In the genomic region with DNA sequence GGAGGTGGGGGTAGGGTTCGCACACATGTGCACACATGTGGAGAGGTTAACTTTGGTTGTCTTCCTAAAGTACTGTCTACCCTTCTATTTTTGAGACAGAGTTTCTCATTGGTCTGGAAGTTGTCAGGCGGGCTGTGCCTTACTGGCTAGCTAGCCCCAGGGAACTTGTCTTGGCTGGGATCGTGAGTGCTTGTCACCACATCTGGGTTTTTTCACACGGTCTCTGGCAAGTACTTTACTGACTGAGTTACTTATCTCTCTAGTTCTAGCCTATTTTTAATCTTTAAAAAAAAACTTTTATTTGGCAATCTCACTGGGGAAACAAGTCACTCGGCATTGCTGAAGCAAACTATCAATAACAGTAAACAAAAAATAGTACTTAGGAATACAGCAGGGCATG, we compare ENCODE assay signal across 10 mouse cellular contexts. TPM values are rescaled to one million over a fixed set of nuclear protein-coding genes. Genes with fewer than 3 reads are reported as not detected.
DNase-seq lines count a peak whose midpoint lies in the region; ATAC-seq lines count a peak whose summit lies in the region.
"Had no signal": no experiment of that assay in that cellular context is flagged by ENCODE, and none has a peak within 500 bp of the region (broad histone marks: within the 10 kb centered on the region; RNA-seq: fewer than 3 reads in every experiment).

No protein-coding gene starts in this region.

- DNase-seq in gastrocnemius, postnatal 14 days, result peak; percentile 14
- DNase-seq in gastrocnemius, postnatal 10 days, result no peak
- DNase-seq in 3T3-L1 (ENCODE audit: low read depth, low spot score), result peak; percentile 32
- DNase-seq in heart, adult 9 months (ENCODE audit: low spot score in 2 of 2), result peak; percentile 90 to 92
- peak; percentile 73 for DNase-seq in heart, postnatal 4 days
- DNase-seq in layer of hippocampus, postnatal 10 days (ENCODE audit: low spot score in 2 of 2), result no peak
- DNase-seq: lung, postnatal 4 days; thymus, adult 2 months had no signal

- intact Hi-C loops in gastrocnemius, postnatal 14 days (cut with DNase I; ENCODE audit: low total_unique reads), result no loop called here

- no peak for ATAC-seq in megakaryocyte, adult 5-6 weeks (ENCODE audit: poor library complexity, severe bottlenecking)
- ATAC-seq: inflammation-experienced regulatory T-cells, adult 6 months had no signal

RNA-seq across cellular contexts. Expression of gene Dtx3l, which starts 10.3 kb away (rescaled TPM):
- total RNA-seq in gastrocnemius, postnatal 14 days (2021), result 1 to 10 TPM; 4.5 to 4.9 TPM
- total RNA-seq in gastrocnemius, postnatal 10 days (2021), result 1 to 10 TPM; 4.8 to 5.0 TPM
- total RNA-seq in heart, postnatal 4 days (2021), result 10 to 100 TPM in 1 of 2 experiments, 1 to 10 TPM in 1; 9.5 to 10.3 TPM
- 1 to 10 TPM; 2.9 to 3.3 TPM for total RNA-seq in layer of hippocampus, postnatal 10 days (2021)
- 32.6 and 36.5 TPM in 2 replicates for total RNA-seq in megakaryocyte, adult 5-6 weeks (2015)
- 50.0 and 51.3 TPM in 2 replicates for total RNA-seq in megakaryocyte, adult 5-6 weeks (2017)

RNA-seq across cellular contexts. Expression of gene Parp9, which starts 11.0 kb away (rescaled TPM):
- total RNA-seq in gastrocnemius, postnatal 14 days (2021), result 1 to 10 TPM; 5.2 to 5.5 TPM
- 1 to 10 TPM; 6.2 to 6.8 TPM for total RNA-seq in gastrocnemius, postnatal 10 days (2021)
- total RNA-seq in heart, postnatal 4 days (2021), result 10 to 100 TPM; 12.4 to 14.0 TPM
- 1 to 10 TPM; 1.9 to 2.3 TPM for total RNA-seq in layer of hippocampus, postnatal 10 days (2021)
- total RNA-seq in megakaryocyte, adult 5-6 weeks (2015), result 25.0 and 26.3 TPM in 2 replicates
- total RNA-seq in megakaryocyte, adult 5-6 weeks (2017), result 48.2 and 63.1 TPM in 2 replicates

RNA-seq across cellular contexts. Expression of gene Kpna1, which starts 29.3 kb away (rescaled TPM):
- 100 to 1,000 TPM in 1 of 2 experiments, 10 to 100 TPM in 1; 96.7 to 118 TPM for total RNA-seq in gastrocnemius, postnatal 14 days (2021)
- total RNA-seq in gastrocnemius, postnatal 10 days (2021), result 10 to 100 TPM; 91.4 to 93.6 TPM
- 100 to 1,000 TPM; 105 to 108 TPM for total RNA-seq in heart, postnatal 4 days (2021)
- total RNA-seq in layer of hippocampus, postnatal 10 days (2021), result 100 to 1,000 TPM in 1 of 2 experiments, 10 to 100 TPM in 1; 96.2 to 102 TPM
- 36.0 and 39.1 TPM in 2 replicates for total RNA-seq in megakaryocyte, adult 5-6 weeks (2015)
- total RNA-seq in megakaryocyte, adult 5-6 weeks (2017), result 29.4 and 31.9 TPM in 2 replicates

Comparison
In these comparisons a context has a peak if more than half of its experiments do, and no peak if none do; other contexts are left out.
1. DNase-seq: peak in gastrocnemius, postnatal 14 days (single experiment), 3T3-L1 (single experiment), heart, adult 9 months (2 of 2) and heart, postnatal 4 days (single experiment); none in gastrocnemius, postnatal 10 days (single experiment) and layer of hippocampus, postnatal 10 days (0 of 2).